Mouse (Mus musculus): ENCODE measurements around the gene Tatdn3. TPM values are rescaled to one million over a fixed set of nuclear protein-coding genes. Genes with fewer than 3 reads are reported as not detected.
"Not testable (repeated sequence)": the region's sequence is repeated elsewhere in the genome, so short reads cannot be mapped to it uniquely, and the experiment has no call there.

The Tatdn3 gene
- polyA plus RNA-seq, 1 experiment: 18.4 TPM

DNA sequence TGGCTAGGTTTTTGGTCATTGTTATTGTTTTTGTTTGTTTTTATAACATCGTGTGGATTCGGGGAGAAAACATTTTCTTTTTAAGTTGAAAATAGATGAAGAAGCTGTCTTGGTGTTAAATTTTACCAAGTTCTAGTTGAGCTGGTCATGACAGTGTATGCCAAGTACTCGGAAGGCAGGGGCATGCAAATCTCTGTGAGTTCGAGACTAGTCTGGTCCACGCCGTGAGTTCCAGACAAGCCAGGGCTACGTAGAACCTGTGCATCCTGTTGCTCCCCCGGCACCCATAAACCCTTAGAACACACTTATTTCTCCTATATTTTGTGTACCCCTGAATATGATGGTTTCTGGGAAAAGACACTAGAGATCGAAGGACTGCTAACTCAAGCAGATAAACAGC, 968 bp upstream of the Tatdn3 start:
- no peak overlapping the region for H3K27ac ChIP-seq (replicated peaks; ENCODE audit: low read depth, low read length)
- 0 out of 2 replicates have a peak overlapping the region, but pooled peaks have one; percentile 69 for H3K4me3 ChIP-seq (ENCODE audit: insufficient read depth, low read depth, low read length)
- H3K4me1 ChIP-seq (ENCODE audit: control insufficient read depth, insufficient read depth, insufficient read length, low read length): no peaks in the 10 kb centered on the region

DNA sequence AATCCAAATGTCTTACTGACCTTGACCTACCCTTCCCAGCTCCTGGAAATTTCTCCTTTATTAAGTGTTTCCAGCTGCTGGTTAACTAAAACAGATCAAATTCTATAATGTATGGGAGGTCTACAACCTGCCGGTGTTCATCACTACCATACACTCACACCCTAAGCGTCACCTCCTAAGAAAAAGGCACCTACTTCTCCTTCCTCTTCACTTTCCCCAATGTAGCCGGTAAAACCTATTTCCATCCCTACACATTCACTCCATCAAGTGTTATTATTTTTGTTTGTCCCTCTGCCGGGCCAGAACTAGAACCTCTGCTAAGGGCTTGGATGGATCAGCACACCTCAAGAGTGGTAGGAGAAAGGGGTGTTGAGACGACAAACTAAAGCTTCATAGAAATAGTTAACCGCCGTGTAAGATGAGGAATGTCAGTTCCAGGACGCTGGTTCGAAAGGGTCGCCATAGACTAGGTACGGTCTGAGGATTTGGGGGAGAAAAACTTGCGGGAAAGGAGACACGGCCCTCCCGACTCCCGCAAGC, 421 bp downstream of the Tatdn3 start:
- H3K4me1 ChIP-seq (ENCODE audit: control insufficient read depth, insufficient read depth, insufficient read length, low read length): no peaks in the 10 kb centered on the region
- peak overlapping the region; percentile 73 for H3K27ac ChIP-seq (replicated peaks; ENCODE audit: low read depth, low read length)
- H3K4me3 ChIP-seq (ENCODE audit: insufficient read depth, low read depth, low read length): peak overlapping the region; percentile 83

DNA sequence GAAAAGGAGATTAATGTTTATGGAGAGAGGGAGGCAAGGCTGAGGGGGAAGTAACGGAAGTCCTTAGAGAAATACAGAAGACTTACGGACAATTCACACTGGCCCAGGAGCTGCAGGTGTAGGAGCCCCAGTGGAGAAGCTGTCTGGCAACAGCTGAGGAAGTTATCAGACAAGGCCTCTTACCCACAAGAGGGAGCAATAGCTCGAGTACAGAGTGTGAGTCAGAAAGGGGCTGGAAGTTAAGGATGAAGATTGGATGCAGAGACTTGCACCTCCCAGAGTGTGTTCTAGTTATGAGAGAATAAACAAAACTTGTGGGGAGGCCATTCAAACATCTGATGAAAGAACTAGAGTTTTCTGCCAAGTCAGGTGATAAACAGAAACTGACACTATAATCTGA, 5.3 kb downstream of the Tatdn3 start:
- no peak overlapping the region for H3K4me3 ChIP-seq (ENCODE audit: insufficient read depth, low read depth, low read length)
- no peaks in the 10 kb centered on the region for H3K4me1 ChIP-seq (ENCODE audit: control insufficient read depth, insufficient read depth, insufficient read length, low read length)
- no peak overlapping the region for H3K27ac ChIP-seq (replicated peaks; ENCODE audit: low read depth, low read length)

- Histone ChIP-seq H3K4me3 (ENCODE audit: insufficient read depth, low read depth, low read length) (no peak overlapping the region), H3K27ac (replicated peaks; ENCODE audit: low read depth, low read length) (no peak overlapping the region), H3K4me1 (ENCODE audit: control insufficient read depth, insufficient read depth, insufficient read length, low read length) (no peaks in the 10 kb centered on the region)
These were observed 7.2 kb downstream of the Tatdn3 start for GRCm38 (mm10) chr1:191055533-191055873.

DNA sequence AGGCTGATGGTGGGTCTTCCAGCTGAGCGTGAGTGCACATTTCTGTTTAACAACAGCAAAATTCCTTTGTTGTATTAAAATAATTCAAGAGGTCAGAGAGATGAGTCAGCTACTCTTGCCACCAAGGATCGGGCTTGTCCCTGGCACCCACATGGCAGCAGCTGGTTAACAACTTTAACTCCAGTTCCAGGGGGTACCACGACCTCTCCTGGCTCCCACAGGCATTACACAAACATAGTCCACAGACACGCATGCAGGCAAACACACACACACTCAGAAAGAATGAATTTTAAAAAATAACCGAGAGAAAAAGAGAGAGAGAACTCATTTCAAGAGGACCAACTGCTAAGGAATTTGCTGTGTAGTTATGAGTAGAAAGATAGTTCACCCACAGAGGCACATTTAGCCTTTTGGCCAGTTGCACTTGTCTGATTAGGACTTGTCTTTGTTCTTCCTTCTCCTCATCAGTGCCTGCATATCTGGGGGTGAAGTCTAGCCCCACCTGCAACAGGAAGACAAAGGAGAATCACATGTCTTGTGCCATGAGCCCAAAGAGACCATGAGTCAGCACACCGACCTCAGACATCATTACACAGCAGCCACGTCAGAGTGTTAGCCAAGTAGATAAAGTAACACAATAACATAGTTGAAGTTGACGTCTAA, 7.7 kb downstream of the Tatdn3 start:
- Histone ChIP-seq H3K27ac (replicated peaks; ENCODE audit: low read depth, low read length) (no peak overlapping the region), H3K4me3 (ENCODE audit: insufficient read depth, low read depth, low read length) (no peak overlapping the region), H3K4me1 (ENCODE audit: control insufficient read depth, insufficient read depth, insufficient read length, low read length) (no peaks in the 10 kb centered on the region)

DNA sequence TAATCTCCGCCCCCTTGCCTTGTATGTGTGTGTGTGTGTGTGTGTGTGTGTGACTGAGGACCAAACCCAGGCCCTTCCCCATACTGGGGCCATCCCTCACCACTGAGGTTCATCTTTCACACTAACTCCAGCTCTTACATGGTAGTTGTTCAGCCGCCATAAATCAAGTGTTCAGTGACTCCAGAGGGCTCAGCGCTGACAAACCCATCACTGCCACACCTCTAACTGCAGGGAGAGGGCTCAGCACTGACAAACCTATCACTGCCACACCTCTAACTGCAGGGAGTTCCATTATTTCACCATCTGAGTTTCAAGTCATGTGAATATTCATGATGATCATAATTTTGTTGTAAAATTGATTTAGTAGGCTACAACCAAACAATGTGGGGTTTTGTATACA, 9.2 kb downstream of the Tatdn3 start:
- no peak overlapping the region for H3K27ac ChIP-seq (replicated peaks; ENCODE audit: low read depth, low read length)
- no peak overlapping the region for H3K4me3 ChIP-seq (ENCODE audit: insufficient read depth, low read depth, low read length)
- no peaks in the 10 kb centered on the region for H3K4me1 ChIP-seq (ENCODE audit: control insufficient read depth, insufficient read depth, insufficient read length, low read length)

GRCm38 (mm10) chr1:191046231-191046824, 16.4 kb downstream of the Tatdn3 start:
- H3K4me3 ChIP-seq (ENCODE audit: insufficient read depth, low read depth, low read length): no peak overlapping the region
- H3K27ac ChIP-seq (replicated peaks; ENCODE audit: low read depth, low read length): no peak overlapping the region
- H3K4me1 ChIP-seq (ENCODE audit: control insufficient read depth, insufficient read depth, insufficient read length, low read length): no peaks in the 10 kb centered on the region

GRCm38 (mm10) chr1:191045264-191045663, 17.5 kb downstream of the Tatdn3 start:
- Histone ChIP-seq H3K27ac (replicated peaks; ENCODE audit: low read depth, low read length) (no peak overlapping the region), H3K4me1 (ENCODE audit: control insufficient read depth, insufficient read depth, insufficient read length, low read length) (no peaks in the 10 kb centered on the region), H3K4me3 (ENCODE audit: insufficient read depth, low read depth, low read length) (no peak overlapping the region)

- H3K4me1 ChIP-seq (ENCODE audit: control insufficient read depth, insufficient read depth, insufficient read length, low read length): no peaks in the 10 kb centered on the region
- H3K4me3 ChIP-seq (ENCODE audit: insufficient read depth, low read depth, low read length): no peak overlapping the region
- H3K27ac ChIP-seq (replicated peaks; ENCODE audit: low read depth, low read length): no peak overlapping the region
These were observed 20.0 kb downstream of the Tatdn3 start for GRCm38 (mm10) chr1:191042688-191043087.

DNA sequence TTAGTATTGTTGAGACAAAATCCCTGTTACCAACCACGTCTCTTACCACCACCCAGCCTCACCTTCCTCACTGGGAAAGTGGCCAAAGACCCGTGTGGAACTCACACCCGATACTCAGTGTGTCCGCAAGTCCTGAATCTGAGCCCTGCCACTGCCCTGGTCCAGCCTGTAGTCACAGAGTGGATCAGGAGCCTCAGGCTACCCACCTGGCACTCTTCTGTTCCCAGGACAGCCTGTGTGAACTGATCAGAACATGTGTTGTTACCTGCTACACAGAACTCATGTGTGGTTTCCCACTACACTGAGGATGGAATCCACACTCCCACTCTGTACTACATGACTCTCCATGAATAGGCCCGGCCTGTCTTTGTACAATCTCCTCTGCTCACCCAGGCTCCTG, 20.6 kb downstream of the Tatdn3 start:
- Histone ChIP-seq H3K4me3 (ENCODE audit: insufficient read depth, low read depth, low read length) (no peak overlapping the region), H3K27ac (replicated peaks; ENCODE audit: low read depth, low read length) (no peak overlapping the region), H3K4me1 (ENCODE audit: control insufficient read depth, insufficient read depth, insufficient read length, low read length) (no peaks in the 10 kb centered on the region)

DNA sequence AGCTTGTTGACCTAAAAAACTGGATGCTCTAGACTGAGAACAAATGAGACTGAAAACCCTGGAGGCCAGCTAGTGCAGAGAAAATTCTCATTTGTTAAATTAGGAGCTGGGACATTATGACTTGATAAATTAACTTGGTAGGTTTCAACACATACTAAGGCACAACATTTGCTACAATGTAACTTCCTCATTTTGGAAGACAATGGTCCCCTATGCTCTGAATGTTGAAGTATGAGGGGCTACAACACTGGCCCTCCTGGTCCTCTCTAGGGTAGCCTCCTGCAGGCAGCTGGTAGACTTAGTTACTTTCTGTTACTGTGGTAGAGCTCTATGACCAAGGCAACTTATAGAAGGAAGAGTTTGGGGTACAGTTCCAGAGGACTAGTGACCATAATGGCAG, 21.4 kb downstream of the Tatdn3 start:
- no peak overlapping the region for H3K4me3 ChIP-seq (ENCODE audit: insufficient read depth, low read depth, low read length)
- H3K4me1 ChIP-seq (ENCODE audit: control insufficient read depth, insufficient read depth, insufficient read length, low read length): no peaks in the 10 kb centered on the region
- H3K27ac ChIP-seq (replicated peaks; ENCODE audit: low read depth, low read length): no peak overlapping the region

DNA sequence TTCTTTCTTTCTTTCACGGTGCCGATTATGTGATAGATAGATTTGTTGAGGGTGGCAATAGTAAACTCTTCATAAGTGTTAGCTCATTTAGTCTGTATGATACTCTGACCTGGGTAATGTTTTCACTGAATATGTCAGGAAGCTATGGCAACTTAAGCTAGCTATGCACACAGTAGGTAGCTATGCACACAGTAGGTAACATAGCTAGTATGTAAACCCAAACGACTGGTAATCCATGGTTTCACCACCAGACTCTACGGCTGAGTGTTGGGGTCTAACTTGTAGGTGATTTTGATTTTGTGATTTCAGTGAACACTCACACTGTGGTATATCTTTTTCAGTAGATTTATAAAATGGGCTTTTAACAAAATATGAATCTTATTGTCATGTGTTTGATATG, 24.7 kb downstream of the Tatdn3 start:
- Histone ChIP-seq H3K27ac (replicated peaks; ENCODE audit: low read depth, low read length) (no peak overlapping the region), H3K4me1 (ENCODE audit: control insufficient read depth, insufficient read depth, insufficient read length, low read length) (no peaks in the 10 kb centered on the region), H3K4me3 (ENCODE audit: insufficient read depth, low read depth, low read length) (no peak overlapping the region)

GRCm38 (mm10) chr1:191036554-191037334, 26.0 kb downstream of the Tatdn3 start, which contains the start of gene Spata45:
Gene Spata45, plus strand, starts transcription at chr1:191036639.
- no peak within 1 kb of the TSS for H3K27ac ChIP-seq (replicated peaks; ENCODE audit: low read depth, low read length)
- no peak within 1 kb of the TSS for H3K4me3 ChIP-seq (ENCODE audit: insufficient read depth, low read depth, low read length)
- H3K4me1 ChIP-seq (ENCODE audit: control insufficient read depth, insufficient read depth, insufficient read length, low read length): no peaks in the 10 kb centered on the region

DNA sequence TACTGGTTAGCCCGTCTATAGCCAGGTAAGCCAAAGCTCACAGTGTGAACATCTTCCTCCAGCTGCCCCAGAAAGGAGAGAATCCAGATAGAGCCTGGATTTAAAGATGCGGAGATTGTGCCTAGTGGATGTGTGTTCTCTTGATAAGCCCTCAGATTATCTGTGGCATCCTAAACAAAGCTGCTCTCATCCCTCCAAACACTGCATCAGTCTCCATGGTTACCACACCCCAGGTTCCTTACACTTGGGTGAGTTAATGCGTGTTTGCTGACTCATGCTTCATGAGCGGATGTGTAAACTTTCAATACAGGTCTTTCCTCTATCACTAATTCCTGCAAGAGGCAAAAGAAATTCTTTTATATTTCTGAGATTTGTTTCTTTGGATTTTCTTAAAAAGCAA, 27.1 kb downstream of the Tatdn3 start:
- Histone ChIP-seq H3K27ac (replicated peaks; ENCODE audit: low read depth, low read length) (no peak overlapping the region), H3K4me1 (ENCODE audit: control insufficient read depth, insufficient read depth, insufficient read length, low read length) (no peaks in the 10 kb centered on the region)

DNA sequence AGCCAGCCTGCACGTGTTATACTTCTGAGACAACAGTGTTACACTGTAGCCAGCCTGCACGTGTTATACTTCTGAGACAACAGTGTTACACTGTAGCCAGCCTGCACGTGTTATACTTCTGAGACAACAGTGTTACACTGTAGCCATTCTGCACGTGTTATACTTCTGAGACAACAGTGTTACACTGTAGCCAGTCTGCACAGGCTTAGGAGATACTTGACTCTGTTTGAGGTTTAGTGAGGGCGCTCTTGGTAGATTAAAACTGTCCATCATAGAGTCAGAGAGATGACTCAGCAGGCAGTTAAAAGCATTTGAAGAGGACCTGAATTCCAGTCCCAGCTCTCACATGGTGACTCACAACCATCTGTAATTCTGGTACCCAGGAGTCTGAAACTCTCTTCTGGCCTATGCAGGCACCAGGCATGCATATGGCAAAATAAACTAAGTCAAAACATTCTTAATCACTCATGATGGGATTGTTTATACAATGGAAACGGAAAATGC, 31.8 kb downstream of the Tatdn3 start:
- not testable (repeated sequence) for H3K4me1 ChIP-seq (ENCODE audit: control insufficient read depth, insufficient read depth, insufficient read length, low read length); H3K27ac ChIP-seq (replicated peaks; ENCODE audit: low read depth, low read length); H3K4me3 ChIP-seq (ENCODE audit: insufficient read depth, low read depth, low read length)

More for the DNA sequence above, 27.1 kb downstream of the Tatdn3 start:
- H3K4me3 ChIP-seq (ENCODE audit: insufficient read depth, low read depth, low read length): no peak overlapping the region

Measured in brown adipose tissue, adult 24 weeks (tissue).